Mouse (Mus musculus) hindbrain, embryonic 12.5 days (tissue): ENCODE measurements around the gene Mrps16. TPM values are rescaled to one million over a fixed set of nuclear protein-coding genes. Genes with fewer than 3 reads are reported as not detected.

Experiments
- ATAC-seq: fragments of 200-750 bp; cut with Nextera tagmentation; 2 replicates; pipeline ENCODE4 v1.8.0; 2017; ENCODE audit warnings: moderate TSS enrichment; ENCODE audit not compliant: low FRiP score
- H3K27ac ChIP-seq: fragments of 300-500 bp; sonication (generic); 2 replicates; pipeline ENCODE4 v1.5.1; 2016; ENCODE audit warnings: mild to moderate bottlenecking
- H3K27me3 ChIP-seq: fragments of 300-500 bp; sonication (generic); 2 replicates; pipeline ENCODE4 v1.6.1; 2016; ENCODE audit warnings: mild to moderate bottlenecking
- H3K36me3 ChIP-seq: fragments of 300-500 bp; sonication (generic); 2 replicates; pipeline ENCODE4 v1.6.1; 2016; ENCODE audit warnings: mild to moderate bottlenecking
- H3K4me1 ChIP-seq: fragments of 300-500 bp; sonication (generic); 2 replicates; pipeline ENCODE4 v1.6.1; 2016
- H3K4me2 ChIP-seq: fragments of 300-500 bp; sonication (generic); replicated peaks from 2 replicates; pipeline ENCODE4 v1.6.1; 2016; ENCODE audit warnings: mild to moderate bottlenecking
- H3K4me3 ChIP-seq: fragments of 300-500 bp; sonication (generic); 2 replicates; pipeline ENCODE4 v1.5.1; 2016; ENCODE audit warnings: mild to moderate bottlenecking
- H3K9ac ChIP-seq: fragments of 300-500 bp; sonication (generic); 2 replicates; pipeline ENCODE4 v1.6.1; 2016; ENCODE audit warnings: mild to moderate bottlenecking, moderate library complexity
- H3K9me3 ChIP-seq: fragments of 300-500 bp; sonication (generic); replicated peaks from 2 replicates; pipeline ENCODE4 v1.6.1; 2016; ENCODE audit warnings: mild to moderate bottlenecking
- WGBS: fragments of 180-500 bp; shearing (Covaris S2); methylation state at CpG from one replicate; pipeline ENCODE4 v1.1.7; 2016; 5-methylcytosine and 5-hydroxymethylcytosine counted together
- polyA plus RNA-seq: library from polyadenylated mRNA; unstranded; fragments of >200 nt; fragmentation: Nextera tagmentation; extraction: Ambion mirVana; gene quantifications from 2 replicates; pipeline ENCODE4 v1.2.1, GENCODE M21; 2016

The Mrps16 gene
- polyA plus RNA-seq, 1 experiment from 2014 or later, result 67.4 TPM

GRCm38 (mm10) chr14:20389446-20390079 lies 3.9 kb downstream of the Mrps16 start:
- Histone ChIP-seq H3K27ac (peak overlapping the region; percentile 83; the same call in 1 of the 2 replicates), H3K4me1 (peaks cover 42% of the 10 kb centered on the region), H3K36me3 (peaks cover 35% of the 10 kb centered on the region), H3K27me3 (no peaks in the 10 kb centered on the region), H3K9ac (0 out of 2 replicates have a peak overlapping the region, but pooled peaks have one; percentile 86), H3K4me2 (peak overlapping the region; percentile 91), H3K4me3 (peak overlapping the region; percentile 84), H3K9me3 (no peaks in the 10 kb centered on the region)
- 91% methylated on average over 8 of the region's 8 CpGs for WGBS
- no peak for ATAC-seq

DNA sequence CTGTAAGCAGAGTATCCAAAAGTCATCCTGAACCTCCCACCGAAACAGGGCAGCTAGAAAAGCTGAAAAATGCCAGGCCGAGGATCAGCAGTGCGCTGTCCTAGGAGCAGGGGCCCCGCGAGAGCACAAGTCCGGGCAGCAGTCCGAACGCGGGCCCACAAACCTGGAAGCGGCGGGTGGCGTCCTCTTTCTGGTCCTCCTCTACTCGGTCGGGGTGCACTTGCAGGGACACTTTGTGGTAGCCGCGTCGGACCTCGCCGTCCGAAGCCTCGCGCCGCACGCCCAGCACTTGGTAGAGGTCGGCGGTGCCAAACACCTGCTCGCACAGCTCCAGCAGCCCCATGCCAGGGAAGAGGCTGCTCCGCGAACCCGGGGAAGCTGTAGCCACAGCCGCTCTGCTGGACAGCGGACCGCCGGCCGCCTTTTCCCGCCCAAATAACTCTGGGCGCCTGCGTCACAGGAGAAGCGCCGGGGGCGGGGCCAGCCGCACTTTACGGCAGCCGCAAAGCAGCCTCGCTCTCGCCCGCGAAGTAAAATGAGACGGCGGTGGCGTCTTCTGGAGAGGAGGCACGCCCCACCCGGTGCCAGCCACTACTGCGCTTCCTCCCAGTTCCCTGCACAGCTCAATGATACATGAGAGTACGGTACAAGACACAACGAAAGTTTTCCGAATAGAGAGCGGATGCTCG lies 4.8 kb downstream of the Mrps16 start, which contains the start of gene Dnajc9:
Dnajc9 (minus strand) TSS at position 470 of the 689 bp plus-strand sequence.
- peak within 1 kb of the TSS; percentile 83 for H3K27ac ChIP-seq
- H3K36me3 ChIP-seq, result peaks cover 39% of the 10 kb centered on the region
- under 1% methylated on average over 57 of the region's 59 CpGs for WGBS

DNA sequence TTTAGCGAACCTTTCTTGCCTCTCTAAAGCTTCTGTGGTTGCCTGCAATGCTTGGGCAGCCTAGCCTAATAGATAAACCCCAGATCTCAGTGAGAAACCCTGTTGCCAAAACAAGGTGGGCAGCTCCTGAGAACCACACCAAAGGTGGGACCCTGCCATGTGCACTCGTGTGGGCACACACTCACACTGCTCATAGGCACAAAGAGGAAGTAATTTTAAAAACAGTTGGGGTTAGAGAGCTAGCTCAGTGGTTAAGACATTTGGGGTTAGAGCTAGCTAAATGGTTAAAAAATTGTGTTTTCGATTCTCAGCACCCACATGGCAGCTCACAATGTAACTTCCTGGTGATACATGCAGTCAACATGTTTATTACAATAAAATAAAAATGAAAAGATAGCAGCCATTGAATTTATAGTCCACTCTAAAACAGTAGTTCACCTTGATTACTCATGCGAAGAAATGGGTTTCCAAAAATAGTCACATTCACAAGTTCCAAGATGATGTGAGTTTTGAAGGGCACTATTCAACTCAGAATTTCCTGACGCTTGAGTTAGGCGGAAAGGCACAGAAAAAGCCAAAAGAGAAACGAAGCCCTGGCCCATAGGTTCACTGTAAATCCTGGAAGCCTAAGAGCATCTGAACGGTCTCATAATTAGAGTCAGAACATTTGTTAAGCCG lies 13.5 kb downstream of the Mrps16 start:
- WGBS, result 90% methylated on average over 9 of the region's 9 CpGs
- H3K9me3 ChIP-seq, result no peaks in the 10 kb centered on the region
- H3K4me2 ChIP-seq, result no peak overlapping the region
- H3K9ac ChIP-seq, result no peak overlapping the region
- H3K4me1 ChIP-seq, result no peaks in the 10 kb centered on the region
- ATAC-seq, result no peak
- peaks cover 67% of the 10 kb centered on the region for H3K36me3 ChIP-seq
- no peak overlapping the region for H3K27ac ChIP-seq
- no peak overlapping the region for H3K4me3 ChIP-seq
- no peaks in the 10 kb centered on the region for H3K27me3 ChIP-seq

More for the DNA sequence above, 4.8 kb downstream of the Mrps16 start, which contains the start of gene Dnajc9:
- Histone ChIP-seq H3K9ac (peak within 1 kb of the TSS; percentile 86), H3K9me3 (no peaks in the 10 kb centered on the region), H3K4me1 (peaks cover 39% of the 10 kb centered on the region), H3K27me3 (no peaks in the 10 kb centered on the region), H3K4me2 (peak within 1 kb of the TSS; percentile 91), H3K4me3 (peak within 1 kb of the TSS; percentile 84)
- peak; percentile 74 for ATAC-seq

- ATAC-seq, result no peak
- Histone ChIP-seq H3K9ac (no peak overlapping the region), H3K4me3 (no peak overlapping the region), H3K4me1 (no peaks in the 10 kb centered on the region), H3K27me3 (no peaks in the 10 kb centered on the region), H3K27ac (no peak overlapping the region), H3K4me2 (no peak overlapping the region), H3K9me3 (no peaks in the 10 kb centered on the region), H3K36me3 (peaks cover 67% of the 10 kb centered on the region)
- 95% methylated on average over 5 of the region's 5 CpGs for WGBS
Measured at GRCm38 (mm10) chr14:20379087-20379640, 14.3 kb downstream of the Mrps16 start.

GRCm38 (mm10) chr14:20378313-20379061 lies 14.9 kb downstream of the Mrps16 start:
- Histone ChIP-seq H3K4me1 (no peaks in the 10 kb centered on the region), H3K36me3 (peaks cover 66% of the 10 kb centered on the region), H3K27me3 (no peaks in the 10 kb centered on the region), H3K4me3 (no peak overlapping the region), H3K4me2 (no peak overlapping the region), H3K27ac (no peak overlapping the region), H3K9me3 (no peaks in the 10 kb centered on the region), H3K9ac (no peak overlapping the region)
- 40% methylated on average over 13 of the region's 13 CpGs for WGBS
- no peak for ATAC-seq

GRCm38 (mm10) chr14:20377112-20377521 lies 16.3 kb downstream of the Mrps16 start:
- no peaks in the 10 kb centered on the region for H3K9me3 ChIP-seq
- H3K27me3 ChIP-seq, result no peaks in the 10 kb centered on the region
- no peak overlapping the region for H3K4me2 ChIP-seq
- peaks cover 69% of the 10 kb centered on the region for H3K36me3 ChIP-seq
- H3K27ac ChIP-seq, result no peak overlapping the region
- no peak overlapping the region for H3K9ac ChIP-seq
- no peaks in the 10 kb centered on the region for H3K4me1 ChIP-seq
- H3K4me3 ChIP-seq, result no peak overlapping the region
- 94% methylated on average over 4 of the region's 4 CpGs for WGBS
- no peak for ATAC-seq

DNA sequence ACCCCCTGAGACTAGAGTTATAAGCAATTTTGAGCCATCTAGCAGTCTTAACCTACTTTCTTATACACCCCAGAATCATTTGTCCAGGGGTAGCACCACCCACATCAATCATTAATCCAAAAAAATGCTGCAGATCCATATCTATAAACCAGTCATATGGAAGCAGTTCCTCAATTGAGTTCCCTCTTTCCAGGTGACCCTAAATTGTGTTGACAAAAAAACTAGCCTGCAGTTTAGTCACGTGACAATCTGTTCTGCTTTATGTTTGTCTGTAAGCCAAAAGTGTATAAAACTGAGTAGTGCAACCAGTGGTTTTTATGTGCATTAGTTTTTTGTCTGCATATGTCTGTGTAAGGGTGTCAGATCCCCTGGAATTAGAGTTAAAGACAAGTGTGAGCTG lies 21.6 kb downstream of the Mrps16 start:
- no peak overlapping the region for H3K4me3 ChIP-seq
- WGBS, result 88% methylated on average over 1 of the region's 1 CpGs
- H3K4me1 ChIP-seq, result no peaks in the 10 kb centered on the region
- no peak overlapping the region for H3K9ac ChIP-seq
- no peak overlapping the region for H3K27ac ChIP-seq
- no peaks in the 10 kb centered on the region for H3K9me3 ChIP-seq
- H3K36me3 ChIP-seq, result peaks cover 57% of the 10 kb centered on the region
- H3K4me2 ChIP-seq, result no peak overlapping the region
- ATAC-seq, result no peak
- H3K27me3 ChIP-seq, result no peaks in the 10 kb centered on the region

DNA sequence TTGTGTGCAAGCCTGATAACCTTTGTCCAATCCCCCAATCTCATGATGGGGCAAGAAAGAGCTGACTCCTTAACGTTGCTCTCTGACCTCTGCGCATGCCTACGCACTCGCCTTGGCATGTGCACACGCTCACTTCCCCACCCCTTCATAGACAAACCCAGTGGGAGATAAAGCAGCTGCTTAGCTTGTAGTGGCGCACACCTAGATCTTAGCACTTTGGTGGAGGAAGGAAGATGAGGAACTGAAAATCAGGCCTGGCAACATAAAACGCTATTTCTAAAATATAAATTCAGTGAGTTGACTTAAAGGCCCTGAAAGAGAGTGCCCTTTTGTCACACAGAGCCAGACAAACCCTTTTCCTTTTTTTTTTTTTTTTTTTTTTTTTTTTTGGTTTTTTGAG lies 22.6 kb downstream of the Mrps16 start:
- H3K27ac ChIP-seq, result no peak overlapping the region
- H3K9me3 ChIP-seq, result no peaks in the 10 kb centered on the region
- no peak overlapping the region for H3K4me2 ChIP-seq
- no peaks in the 10 kb centered on the region for H3K4me1 ChIP-seq
- no peak for ATAC-seq
- no peaks in the 10 kb centered on the region for H3K27me3 ChIP-seq
- H3K4me3 ChIP-seq, result no peak overlapping the region
- no peak overlapping the region for H3K9ac ChIP-seq
- 87% methylated on average over 7 of the region's 7 CpGs for WGBS
- peaks cover 54% of the 10 kb centered on the region for H3K36me3 ChIP-seq

GRCm38 (mm10) chr14:20368271-20368670 lies 25.2 kb downstream of the Mrps16 start:
- Histone ChIP-seq H3K4me3 (no peak overlapping the region), H3K9me3 (no peaks in the 10 kb centered on the region), H3K27ac (no peak overlapping the region), H3K4me1 (no peaks in the 10 kb centered on the region), H3K36me3 (peaks cover 62% of the 10 kb centered on the region), H3K27me3 (no peaks in the 10 kb centered on the region), H3K4me2 (no peak overlapping the region), H3K9ac (no peak overlapping the region)
- no peak for ATAC-seq
- 96% methylated on average over 3 of the region's 3 CpGs for WGBS

- ATAC-seq, result no peak
- WGBS, result 96% methylated on average over 4 of the region's 4 CpGs
Measured at GRCm38 (mm10) chr14:20363230-20363629, 30.2 kb downstream of the Mrps16 start.

DNA sequence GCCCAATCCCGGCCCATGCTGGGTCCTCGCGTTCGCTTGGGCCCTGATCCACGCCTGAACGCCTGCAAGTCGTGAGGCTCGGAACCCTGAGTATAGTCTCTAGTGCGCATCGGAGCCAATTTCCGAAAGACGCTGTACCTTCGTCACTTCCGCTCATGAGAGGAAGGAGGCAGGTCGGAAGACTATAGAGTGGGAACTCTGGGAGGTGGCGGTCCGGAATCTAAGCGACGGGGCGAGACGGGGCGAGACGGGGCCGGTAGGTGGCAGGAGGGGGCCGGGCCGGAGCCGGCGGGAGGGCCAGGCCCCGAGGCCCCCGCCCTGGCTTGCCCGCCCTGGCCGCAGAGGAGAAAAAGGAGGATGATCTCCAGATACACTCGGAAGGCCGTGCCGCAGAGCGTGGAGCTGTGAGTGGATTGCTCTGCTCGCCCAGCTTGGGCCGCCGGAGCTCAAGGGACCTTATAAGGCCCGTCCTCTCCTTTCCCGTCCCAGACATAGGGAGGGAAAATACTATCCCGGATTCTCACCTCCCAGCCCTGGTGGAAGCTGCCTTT lies 45.4 kb downstream of the Mrps16 start, which contains the start of the genes Ecd and Fam149b:
Ecd (minus strand) TSS at position 131 of the 551 bp plus-strand sequence.
Fam149b (plus strand) TSS at position 172 of the 551 bp plus-strand sequence.
- peak within 1 kb of the TSS; percentile 73 for H3K4me3 ChIP-seq
- H3K27ac ChIP-seq, result peak within 1 kb of the TSS; percentile 90
- under 1% methylated on average over 32 of the region's 42 CpGs for WGBS
- H3K36me3 ChIP-seq, result peaks cover 30% of the 10 kb centered on the region
- no peaks in the 10 kb centered on the region for H3K27me3 ChIP-seq
- ATAC-seq, result peak; percentile 97
- H3K4me1 ChIP-seq, result peaks cover 16% of the 10 kb centered on the region
- peak within 1 kb of the TSS; percentile 73 for H3K4me2 ChIP-seq
- no peaks in the 10 kb centered on the region for H3K9me3 ChIP-seq
- H3K9ac ChIP-seq, result peak within 1 kb of the TSS; percentile 91

More at GRCm38 (mm10) chr14:20363230-20363629, 30.2 kb downstream of the Mrps16 start:
- peaks cover 72% of the 10 kb centered on the region for H3K36me3 ChIP-seq
- no peak overlapping the region for H3K4me3 ChIP-seq
- H3K27me3 ChIP-seq, result no peaks in the 10 kb centered on the region
- H3K9me3 ChIP-seq, result no peaks in the 10 kb centered on the region
- no peaks in the 10 kb centered on the region for H3K4me1 ChIP-seq
- no peak overlapping the region for H3K9ac ChIP-seq
- no peak overlapping the region for H3K4me2 ChIP-seq
- H3K27ac ChIP-seq, result no peak overlapping the region
